Mouse (Mus musculus) heart, postnatal 0 days (tissue): ENCODE results near the gene Sox1.

Experiments used
- CTCF ChIP-seq: IDR thresholded peaks from 2 replicates; pipeline ENCODE4 v1.5.1; 2016; ENCODE audit warnings: antibody characterized with exemption, control low read depth, low read depth
- EP300 ChIP-seq: IDR thresholded peaks from 2 replicates; pipeline ENCODE4 v1.6.1; 2016; ENCODE audit warnings: antibody characterized with exemption, low read depth

GRCm38 (mm10) chr8:12429601-12430172 lies 34.6 kb downstream of the Sox1 start:
- TF ChIP-seq EP300 (no peak), CTCF (no peak)
